Mouse (Mus musculus) CH12.LX (cell line): Measurements from ENCODE around the gene Rreb1. TPM values are rescaled to one million over a fixed set of nuclear protein-coding genes. Genes with fewer than 3 reads are reported as not detected.
A peak's percentile ranks its signal among the peaks of the same experiment; 100 is the strongest.

ENCODE experiments used
- DNase-seq: peaks from one replicate; pipeline ENCODE4 v3.0.0-alpha.2; 2013; ENCODE audit errors: extremely low read depth
- H3K27ac ChIP-seq: 2 replicates; pipeline ENCODE4 v1.5.1; 2012; ENCODE audit warnings: low read depth, mild to moderate bottlenecking, control low read depth, moderate library complexity; ENCODE audit not compliant: insufficient read depth
- H3K27me3 ChIP-seq: replicated peaks from 2 replicates; pipeline ENCODE3; 2012; ENCODE audit warnings: inconsistent platforms
- H3K36me3 ChIP-seq, 2 experiments: replicated peaks in 1 of 2; 2 replicates each; pipeline versions ENCODE3 to v1.6.1; 2012; ENCODE audit warnings: inconsistent platforms in 1 of 2, low read length in 1 of 2, mild to moderate bottlenecking in 1 of 2, mixed read lengths in 1 of 2, moderate library complexity in 1 of 2; ENCODE audit not compliant: control insufficient read depth in 1 of 2, insufficient read depth in 1 of 2
- H3K4me1 ChIP-seq, 2 experiments: 2 replicates each; pipeline ENCODE4 v1.6.1; 2012; ENCODE audit warnings: inconsistent platforms in 1 of 2, moderate library complexity in 1 of 2; ENCODE audit not compliant: insufficient read depth in 2 of 2, control insufficient read depth in 1 of 2
- H3K4me2 ChIP-seq: 2 replicates; pipeline ENCODE4 v1.6.1; 2012; ENCODE audit warnings: low read depth, mild to moderate bottlenecking, control low read depth; ENCODE audit not compliant: poor library complexity, insufficient read depth, severe bottlenecking
- H3K4me3 ChIP-seq, 3 experiments: fragments of 150-350 bp in 1 of 3; sonication (generic) in 1 of 3; replicated peaks in 1 of 3; 2 replicates each; pipeline versions ENCODE3 to v1.5.1; 2011 to 2012; ENCODE audit warnings: low read depth in 2 of 3, low read length in 2 of 3, mild to moderate bottlenecking in 2 of 3, moderate library complexity in 2 of 3, control low read depth in 1 of 3, improper control_type of control experiment in 1 of 3, inconsistent platforms in 1 of 3, mixed read lengths in 1 of 3; ENCODE audit not compliant: poor library complexity in 1 of 3
- H3K79me2 ChIP-seq: replicated peaks from 2 replicates; pipeline ENCODE4 v1.6.1; 2012; ENCODE audit warnings: mild to moderate bottlenecking, moderate library complexity; ENCODE audit not compliant: control insufficient read depth, poor library complexity, insufficient read depth, severe bottlenecking; ENCODE audit errors: extremely low read depth
- H3K9ac ChIP-seq: 2 replicates; pipeline ENCODE4 v1.6.1; 2012; ENCODE audit warnings: low read depth, mild to moderate bottlenecking, control low read depth, moderate library complexity; ENCODE audit not compliant: insufficient read depth
- H3K9me3 ChIP-seq: replicated peaks from 2 replicates; pipeline ENCODE3; 2012; ENCODE audit warnings: low read length, inconsistent platforms, mixed read lengths
- CHD1 ChIP-seq: IDR thresholded peaks from 2 replicates; pipeline ENCODE4 v1.6.1; 2012; ENCODE audit warnings: low read depth, low read length, improper control_type of control experiment, inconsistent platforms
- CHD2 ChIP-seq: IDR thresholded peaks from 2 replicates; pipeline ENCODE4 v1.6.1; 2011; ENCODE audit warnings: low read length, improper control_type of control experiment
- CTCF ChIP-seq, 2 experiments: IDR thresholded peaks in 1 of 2; conservative IDR thresholded peaks in 1 of 2; 2 replicates each; pipeline ENCODE4 v1.5.1; 2011 to 2012; ENCODE audit warnings: low read depth in 2 of 2, low read length in 2 of 2, improper control_type of control experiment in 1 of 2, inconsistent platforms in 1 of 2, mild to moderate bottlenecking in 1 of 2, moderate library complexity in 1 of 2
- E2F4 ChIP-seq: IDR thresholded peaks from 2 replicates; pipeline ENCODE4 v1.6.1; 2011; ENCODE audit warnings: low read depth, low read length, improper control_type of control experiment; ENCODE audit not compliant: insufficient replicate concordance
- ELF1 ChIP-seq: IDR thresholded peaks from 2 replicates; pipeline ENCODE4 v1.6.1; 2014; ENCODE audit warnings: low read depth, mild to moderate bottlenecking, inconsistent platforms, low read length, improper control_type of control experiment
- EP300 ChIP-seq: IDR thresholded peaks from 2 replicates; pipeline ENCODE4 v1.6.1; 2011; ENCODE audit warnings: low read length, improper control_type of control experiment
- ETS1 ChIP-seq: conservative IDR thresholded peaks from 2 replicates; pipeline ENCODE4 v1.6.1; 2012; ENCODE audit warnings: low read depth, mild to moderate bottlenecking, inconsistent platforms, low read length, improper control_type of control experiment, moderate library complexity
- GABPA ChIP-seq: IDR thresholded peaks from 2 replicates; pipeline ENCODE4 v1.6.1; 2012; ENCODE audit warnings: low read depth, low read length, improper control_type of control experiment, inconsistent platforms; ENCODE audit not compliant: insufficient replicate concordance
- IRF4 ChIP-seq: IDR thresholded peaks from 2 replicates; pipeline ENCODE4 v1.6.1; 2014; ENCODE audit warnings: low read depth, mild to moderate bottlenecking, inconsistent platforms, low read length, improper control_type of control experiment
- JUN ChIP-seq: IDR thresholded peaks from 2 replicates; pipeline ENCODE4 v1.6.1; 2011; ENCODE audit warnings: low read depth, mild to moderate bottlenecking, low read length, improper control_type of control experiment, moderate library complexity; ENCODE audit not compliant: insufficient read depth
- MEF2A ChIP-seq: IDR thresholded peaks from 2 replicates; pipeline ENCODE4 v1.6.1; 2014; ENCODE audit warnings: low read depth, mild to moderate bottlenecking, inconsistent platforms, low read length, improper control_type of control experiment, borderline replicate concordance
- MYC ChIP-seq: IDR thresholded peaks from 2 replicates; pipeline ENCODE4 v1.6.1; 2011; ENCODE audit warnings: low read depth, mild to moderate bottlenecking, improper control_type of control experiment, low read length
- NRF1 ChIP-seq: IDR thresholded peaks from 2 replicates; pipeline ENCODE4 v1.6.1; 2014; ENCODE audit warnings: low read depth, mild to moderate bottlenecking, inconsistent platforms, low read length, improper control_type of control experiment, moderate library complexity
- PAX5 ChIP-seq: IDR thresholded peaks from 2 replicates; pipeline ENCODE4 v1.6.1; 2012; ENCODE audit warnings: low read length, inconsistent platforms, mixed read lengths
- POLR2A ChIP-seq: IDR thresholded peaks from 2 replicates; pipeline ENCODE4 v1.6.1; 2011; ENCODE audit warnings: low read depth, mild to moderate bottlenecking, improper control_type of control experiment, low read length
- SMC3 ChIP-seq: IDR thresholded peaks from 2 replicates; pipeline ENCODE4 v1.6.1; 2011; ENCODE audit warnings: low read depth, low read length, improper control_type of control experiment
- TBP ChIP-seq: conservative IDR thresholded peaks from 2 replicates; pipeline ENCODE4 v1.6.1; 2011; ENCODE audit warnings: low read depth, low read length, improper control_type of control experiment
- USF1 ChIP-seq: IDR thresholded peaks from 2 replicates; pipeline ENCODE4 v1.6.1; 2014; ENCODE audit warnings: low read depth, mild to moderate bottlenecking, inconsistent platforms, low read length, improper control_type of control experiment
- ZNF384 ChIP-seq: IDR thresholded peaks from 2 replicates; pipeline ENCODE4 v1.6.1; 2012; ENCODE audit warnings: low read depth, low read length, improper control_type of control experiment, inconsistent platforms
- dilution Hi-C: fragments of 300-500 bp; cut with MboI; formaldehyde crosslinking; loops from 2 replicates; pipeline ENCODE4 v1.14.3; 2020; ENCODE audit warnings: low sequenced_read_pairs; ENCODE audit not compliant: extremely low pct_unique_long_range_greater_than_20kb, extremely low pct_ligation_motif_present
- in situ Hi-C: fragments of 300-500 bp; cut with MboI; formaldehyde crosslinking; loops from 3 replicates; pipeline ENCODE4 v1.14.3; 2019; ENCODE audit warnings: low sequenced_read_pairs, low pct_ligation_motif_present, low pct_unique_long_range_greater_than_20kb, mixed read lengths
- polyA plus RNA-seq: library from polyadenylated mRNA; unstranded; fragments of >175 nt; gene quantifications from 2 replicates; pipeline ENCODE4 v1.2.1, GENCODE M21; 2012; ENCODE audit warnings: low read depth; ENCODE audit not compliant: insufficient read length
- total RNA-seq, 2 experiments: library from RNA; depleted of rRNA; stranded (reverse); fragments of 300-350 nt in 1 of 2; fragments of >200 nt in 1 of 2; gene quantifications; 2 replicates each; pipeline ENCODE4 v1.2.3; 2012 to 2014

The Rreb1 gene
- total and polyA plus RNA-seq, 3 experiments: 1.0 to 10.2 (median 5.3) TPM

- Histone ChIP-seq H3K4me3 (no peak overlapping the region), H3K9me3 (no peaks in the 10 kb centered on the region)
- no peak for TF ChIP-seq NRF1
- TF ChIP-seq IRF4: 0 out of 2 replicates have a peak, but pooled peaks have one; percentile 29
- no peak for TF ChIP-seq CTCF (conservative IDR thresholded peaks at IDR 0.05 in 1 of 2, IDR thresholded peaks at IDR 0.05 in 1 of 2; ENCODE audit: low read depth in 2 of 2, low read length in 2 of 2)
- peak; percentile 34; the same call in 1 of the 2 replicates for TF ChIP-seq ZNF384
- 0 out of 2 replicates have a peak, but pooled peaks have one; percentile 36 for TF ChIP-seq TBP
- TF ChIP-seq EP300: peak; percentile 55
- no peak for TF ChIP-seq SMC3
- TF ChIP-seq, all 38 proteins: peak for 4
- in situ Hi-C loops: no loop called here
- no peak for DNase-seq
- H3K9ac ChIP-seq: no peak overlapping the region
- dilution Hi-C loops: no loop called here
- peaks cover 15 to 31% of the 10 kb centered on the region in 2 experiments for H3K4me1 ChIP-seq
- H3K36me3 ChIP-seq: no peaks in the 10 kb centered on the region
- H3K27me3 ChIP-seq: no peaks in the 10 kb centered on the region
- H3K4me2 ChIP-seq: peak overlapping the region; percentile 47; the same call in 1 of the 2 replicates
- H3K79me2 ChIP-seq: no peaks in the 10 kb centered on the region
- H3K27ac ChIP-seq: no peak overlapping the region
These were observed 25.0 kb downstream of the Rreb1 start for GRCm38 (mm10) chr13:37803244-37803643.

GRCm38 (mm10) chr13:37804023-37804422 is 25.8 kb downstream of the Rreb1 start:
- H3K4me3 ChIP-seq: no peak overlapping the region
- H3K9ac ChIP-seq: no peak overlapping the region
- H3K4me2 ChIP-seq: no peak overlapping the region
- no peaks in the 10 kb centered on the region for H3K36me3 ChIP-seq
- dilution Hi-C loops (no loop called here), in situ Hi-C loops (no loop called here)
- peaks cover 15 to 31% of the 10 kb centered on the region in 2 experiments for H3K4me1 ChIP-seq
- TF ChIP-seq MEF2A (peak; percentile 69; the same call in 1 of the 2 replicates), GABPA (no peak), ETS1 (peak; percentile 31; the same call in 1 of the 2 replicates), ELF1 (no peak), EP300 (peak; percentile 46), PAX5 (no peak)
- no peaks in the 10 kb centered on the region for H3K27me3 ChIP-seq
- no peak overlapping the region for H3K27ac ChIP-seq
- H3K9me3 ChIP-seq: no peaks in the 10 kb centered on the region
- H3K79me2 ChIP-seq: no peaks in the 10 kb centered on the region
- no peak for DNase-seq

GRCm38 (mm10) chr13:37815001-37815400 is 36.8 kb downstream of the Rreb1 start:
- DNase-seq: no peak
- no peaks in the 10 kb centered on the region for H3K79me2 ChIP-seq
- 0 out of 4 replicates have a peak, but pooled peaks cover 0 to 3% of the 10 kb centered on the region in 2 experiments for H3K4me1 ChIP-seq
- no peak overlapping the region for H3K9ac ChIP-seq
- no peak overlapping the region for H3K27ac ChIP-seq
- no peak overlapping the region for H3K4me2 ChIP-seq
- no peak overlapping the region for H3K4me3 ChIP-seq
- in situ Hi-C loops (no loop called here), dilution Hi-C loops (no loop called here)
- no peaks in the 10 kb centered on the region for H3K27me3 ChIP-seq
- TF ChIP-seq EP300: no peak
- TF ChIP-seq SMC3: no peak
- TF ChIP-seq CHD2: no peak
- TF ChIP-seq ZNF384: no peak
- TF ChIP-seq E2F4: no peak
- TF ChIP-seq NRF1: no peak
- no peak for TF ChIP-seq GABPA
- TF ChIP-seq CHD1: no peak
- TF ChIP-seq CTCF (conservative IDR thresholded peaks at IDR 0.05 in 1 of 2, IDR thresholded peaks at IDR 0.05 in 1 of 2; ENCODE audit: low read depth in 2 of 2, low read length in 2 of 2): no peak
- TF ChIP-seq JUN: no peak
- no peak for TF ChIP-seq TBP
- no peak for TF ChIP-seq IRF4
- no peak for TF ChIP-seq MYC
- TF ChIP-seq POLR2A: no peak
- TF ChIP-seq USF1: no peak
- no peaks in the 10 kb centered on the region for H3K9me3 ChIP-seq
- H3K36me3 ChIP-seq: no peaks in the 10 kb centered on the region
